Mouse (Mus musculus) erythroblast, embryonic 14.5 days (primary cell): ENCODE data around the gene Fcrl1.

ENCODE experiments used
- GATA1 ChIP-seq: IDR thresholded peaks from 2 replicates; pipeline ENCODE4 v1.6.1; 2012; ENCODE audit warnings: low read length, inconsistent platforms, mixed read lengths
- TAL1 ChIP-seq: IDR thresholded peaks from 3 replicates; pipeline ENCODE4 v1.6.1; 2012; ENCODE audit warnings: low read length, inconsistent platforms, mixed read lengths

DNA sequence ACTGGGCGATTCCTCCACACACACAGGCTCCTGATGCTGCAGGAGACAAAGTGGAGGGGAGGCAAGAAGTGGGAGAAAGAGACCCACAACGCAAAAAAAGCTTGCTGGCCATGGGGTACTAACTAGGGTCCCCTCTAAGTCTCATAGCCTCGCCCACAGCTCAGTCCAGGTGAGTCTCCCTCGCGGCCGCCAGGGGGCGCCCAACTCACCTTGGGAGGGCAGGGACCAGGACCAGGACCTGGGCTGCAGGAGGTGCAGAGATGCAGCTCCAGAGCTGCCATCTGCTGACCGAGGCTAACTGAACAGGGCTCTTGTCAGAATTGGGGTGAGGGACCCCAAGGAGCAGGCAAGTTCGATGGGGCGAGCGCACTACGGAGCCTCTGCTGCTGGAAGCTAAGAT lies 35.0 kb downstream of the Fcrl1 start:
- TF ChIP-seq GATA1 (no peak), TAL1 (no peak)
